Mouse (Mus musculus): Measurements from ENCODE around the gene Cox15. TPM values are rescaled to one million over a fixed set of nuclear protein-coding genes. Genes with fewer than 3 reads are reported as not detected.

The Cox15 gene
- total and polyA plus RNA-seq, 3 experiments: 22.5 to 27.0 (median 25.0) TPM

DNA sequence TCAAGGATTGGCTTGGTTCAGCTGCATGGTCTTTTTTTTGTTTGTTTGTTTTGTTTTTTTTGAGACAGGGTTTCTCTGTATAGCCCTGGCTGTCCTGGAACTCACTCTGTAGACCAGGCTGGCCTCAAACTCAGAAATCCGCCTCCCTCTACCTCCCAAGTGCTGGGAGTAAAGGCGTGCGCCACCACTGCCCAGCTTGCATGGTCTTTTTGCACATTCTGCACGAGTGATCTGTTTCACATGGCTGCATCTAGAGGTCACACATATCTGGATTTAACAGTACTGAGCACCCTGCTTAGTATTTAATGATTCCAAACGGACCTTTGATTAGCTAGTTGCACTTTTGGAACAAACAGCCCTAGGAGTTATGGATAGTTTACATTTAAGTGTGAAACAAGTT lies 40.8 kb downstream of the Cox15 start:
- intact Hi-C loops (cut with DNase I): no loop called here

GRCm38 (mm10) chr19:43711159-43711916 lies 41.5 kb downstream of the Cox15 start:
- Histone ChIP-seq H3K27ac (no peak overlapping the region), H3K4me3 (no peak overlapping the region)

More for the DNA sequence above, 40.8 kb downstream of the Cox15 start:
- TF ChIP-seq EP300 (IDR thresholded peaks at IDR 0.05; ENCODE audit: insufficient read depth, low read depth, low read length) (no peak), POLR2A (IDR thresholded peaks at IDR 0.05; ENCODE audit: insufficient read depth, low read depth, low read length) (no peak), CTCF (IDR thresholded peaks at IDR 0.05) (no peak)
- Histone ChIP-seq H3K4me3 (no peak overlapping the region), H3K79me2 (replicated peaks; ENCODE audit: control insufficient read depth, insufficient read depth, low read length) (no peaks in the 10 kb centered on the region), H3K27me3 (ENCODE audit: control insufficient read depth, insufficient read depth, low read length) (no peaks in the 10 kb centered on the region), H3K9ac (ENCODE audit: low read depth, low read length) (no peak overlapping the region), H3K27ac (no peak overlapping the region), H3K36me3 (ENCODE audit: control insufficient read depth, insufficient read depth, low read length) (no peaks in the 10 kb centered on the region), H3K4me1 (ENCODE audit: control insufficient read depth, insufficient read depth, low read length) (no peaks in the 10 kb centered on the region)
- DNase-seq: no peak
- 86% methylated on average over 5 of the region's 5 CpGs for WGBS

DNA sequence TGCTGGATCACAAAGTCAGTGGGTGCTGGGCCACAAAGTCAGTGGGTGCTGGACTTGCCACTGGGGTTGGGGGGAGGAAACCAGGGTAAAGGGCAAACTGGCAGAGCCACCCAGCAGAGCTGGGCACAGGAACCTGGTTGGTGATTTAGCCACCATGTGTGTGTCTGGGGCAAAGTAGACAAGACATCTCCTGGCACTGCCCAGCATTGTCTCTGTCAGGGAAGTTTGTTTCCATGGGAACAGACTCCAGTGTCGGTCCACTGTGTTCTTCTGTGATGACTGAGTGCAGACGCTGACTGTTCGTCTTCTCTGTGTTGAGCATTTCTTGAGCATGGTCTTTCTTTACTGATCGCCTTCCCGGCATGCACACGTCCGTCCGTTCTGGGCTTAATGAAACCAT lies 43.5 kb downstream of the Cox15 start:
- H3K36me3 ChIP-seq (ENCODE audit: control insufficient read depth, insufficient read depth, low read length): no peaks in the 10 kb centered on the region
- no peaks in the 10 kb centered on the region for H3K27me3 ChIP-seq (ENCODE audit: control insufficient read depth, insufficient read depth, low read length)
- H3K27ac ChIP-seq: no peak overlapping the region
- H3K4me1 ChIP-seq (ENCODE audit: control insufficient read depth, insufficient read depth, low read length): no peaks in the 10 kb centered on the region
- TF ChIP-seq CTCF (IDR thresholded peaks at IDR 0.05) (no peak), EP300 (IDR thresholded peaks at IDR 0.05; ENCODE audit: insufficient read depth, low read depth, low read length) (no peak), POLR2A (IDR thresholded peaks at IDR 0.05; ENCODE audit: insufficient read depth, low read depth, low read length) (no peak)
- no peak for DNase-seq
- no peak overlapping the region for H3K9ac ChIP-seq (ENCODE audit: low read depth, low read length)
- no peaks in the 10 kb centered on the region for H3K79me2 ChIP-seq (replicated peaks; ENCODE audit: control insufficient read depth, insufficient read depth, low read length)
- 87% methylated on average over 8 of the region's 8 CpGs for WGBS
- no peak overlapping the region for H3K4me3 ChIP-seq
- intact Hi-C loops (cut with DNase I): no loop called here

More at GRCm38 (mm10) chr19:43711159-43711916, 41.5 kb downstream of the Cox15 start:
- Histone ChIP-seq H3K9ac (ENCODE audit: low read depth, low read length) (no peak overlapping the region), H3K36me3 (ENCODE audit: control insufficient read depth, insufficient read depth, low read length) (no peaks in the 10 kb centered on the region), H3K79me2 (replicated peaks; ENCODE audit: control insufficient read depth, insufficient read depth, low read length) (no peaks in the 10 kb centered on the region), H3K27me3 (ENCODE audit: control insufficient read depth, insufficient read depth, low read length) (no peaks in the 10 kb centered on the region), H3K4me1 (ENCODE audit: control insufficient read depth, insufficient read depth, low read length) (no peaks in the 10 kb centered on the region)
- no peak for DNase-seq
- 64% methylated on average over 22 of the region's 22 CpGs for WGBS
- TF ChIP-seq POLR2A (IDR thresholded peaks at IDR 0.05; ENCODE audit: insufficient read depth, low read depth, low read length) (no peak), EP300 (IDR thresholded peaks at IDR 0.05; ENCODE audit: insufficient read depth, low read depth, low read length) (no peak), CTCF (IDR thresholded peaks at IDR 0.05) (no peak)
- intact Hi-C loops (cut with DNase I): no loop called here

DNA sequence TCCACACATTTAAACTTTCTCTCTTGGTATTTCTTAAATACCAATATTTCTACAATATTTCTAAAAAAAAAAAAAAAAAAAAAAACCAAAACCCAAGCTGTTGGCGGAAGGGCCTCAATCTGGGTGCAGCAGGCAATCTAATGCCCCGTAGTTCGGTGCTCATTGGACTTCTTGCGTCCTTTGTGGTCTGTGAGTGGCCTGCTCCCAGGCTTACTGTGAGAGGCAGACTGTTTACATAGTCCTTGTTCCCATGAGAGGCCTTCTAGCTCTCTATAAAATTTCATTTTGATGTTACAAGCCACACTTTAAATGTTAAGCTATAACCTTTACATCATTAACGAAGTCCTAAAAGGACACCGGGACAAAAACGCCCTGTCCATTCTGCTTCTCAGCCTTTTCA lies 44.6 kb downstream of the Cox15 start:
- TF ChIP-seq CTCF (IDR thresholded peaks at IDR 0.05) (no peak), POLR2A (IDR thresholded peaks at IDR 0.05; ENCODE audit: insufficient read depth, low read depth, low read length) (no peak), EP300 (IDR thresholded peaks at IDR 0.05; ENCODE audit: insufficient read depth, low read depth, low read length) (no peak)
- WGBS: 97% methylated on average over 7 of the region's 7 CpGs
- Histone ChIP-seq H3K27ac (no peak overlapping the region), H3K79me2 (replicated peaks; ENCODE audit: control insufficient read depth, insufficient read depth, low read length) (no peaks in the 10 kb centered on the region), H3K27me3 (ENCODE audit: control insufficient read depth, insufficient read depth, low read length) (no peaks in the 10 kb centered on the region), H3K9ac (ENCODE audit: low read depth, low read length) (no peak overlapping the region), H3K36me3 (ENCODE audit: control insufficient read depth, insufficient read depth, low read length) (no peaks in the 10 kb centered on the region), H3K4me3 (no peak overlapping the region), H3K4me1 (ENCODE audit: control insufficient read depth, insufficient read depth, low read length) (no peaks in the 10 kb centered on the region)
- DNase-seq: no peak
- intact Hi-C loops (cut with DNase I): no loop called here

DNA sequence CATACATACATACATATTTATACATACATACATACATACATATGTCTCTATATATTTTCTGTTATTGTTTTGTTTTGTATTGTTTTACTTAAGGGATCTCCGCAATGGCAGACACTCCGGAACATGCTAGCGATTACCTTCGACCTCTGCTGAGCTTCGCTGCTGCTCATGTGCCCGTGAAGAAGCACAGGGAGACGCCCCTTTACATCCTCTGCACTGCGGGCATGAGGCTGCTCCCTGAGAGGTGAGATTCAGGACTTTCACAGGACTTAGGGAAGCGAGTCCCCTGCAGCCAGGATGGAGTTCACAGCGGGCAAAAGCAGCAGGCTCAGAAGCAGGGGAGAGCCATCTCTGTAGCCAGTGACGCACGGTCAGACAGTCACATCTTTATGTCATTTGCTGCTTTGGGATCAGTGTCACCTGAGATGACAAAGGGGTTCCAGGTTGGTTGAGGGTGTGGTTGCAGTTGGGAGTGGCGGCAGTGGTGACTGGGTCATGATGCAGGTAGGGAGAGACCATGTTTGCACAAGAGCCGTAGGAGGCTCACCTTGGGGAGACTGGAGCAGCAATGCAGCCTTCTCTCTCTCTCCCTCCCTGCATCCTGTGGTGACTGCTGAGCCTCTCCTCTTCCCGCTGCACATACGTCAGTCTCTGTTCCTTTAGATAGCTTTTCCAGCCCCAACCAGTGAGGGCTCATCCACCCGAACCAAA lies 47.9 kb downstream of the Cox15 start:
- no peak for DNase-seq
- Histone ChIP-seq H3K27me3 (ENCODE audit: control insufficient read depth, insufficient read depth, low read length) (no peaks in the 10 kb centered on the region), H3K79me2 (replicated peaks; ENCODE audit: control insufficient read depth, insufficient read depth, low read length) (no peaks in the 10 kb centered on the region), H3K4me3 (no peak overlapping the region), H3K4me1 (ENCODE audit: control insufficient read depth, insufficient read depth, low read length) (no peaks in the 10 kb centered on the region), H3K9ac (ENCODE audit: low read depth, low read length) (no peak overlapping the region), H3K27ac (no peak overlapping the region), H3K36me3 (ENCODE audit: control insufficient read depth, insufficient read depth, low read length) (no peaks in the 10 kb centered on the region)
- 93% methylated on average over 17 of the region's 17 CpGs for WGBS
- intact Hi-C loops (cut with DNase I): no loop called here
- TF ChIP-seq CTCF (IDR thresholded peaks at IDR 0.05) (no peak), EP300 (IDR thresholded peaks at IDR 0.05; ENCODE audit: insufficient read depth, low read depth, low read length) (no peak)

- Histone ChIP-seq H3K4me1 (ENCODE audit: control insufficient read depth, insufficient read depth, low read length) (no peaks in the 10 kb centered on the region), H3K27ac (no peak overlapping the region), H3K79me2 (replicated peaks; ENCODE audit: control insufficient read depth, insufficient read depth, low read length) (no peaks in the 10 kb centered on the region), H3K4me3 (no peak overlapping the region), H3K36me3 (ENCODE audit: control insufficient read depth, insufficient read depth, low read length) (no peaks in the 10 kb centered on the region), H3K9ac (ENCODE audit: low read depth, low read length) (no peak overlapping the region), H3K27me3 (ENCODE audit: control insufficient read depth, insufficient read depth, low read length) (no peaks in the 10 kb centered on the region)
- WGBS: 92% methylated on average over 11 of the region's 11 CpGs
- TF ChIP-seq CTCF (IDR thresholded peaks at IDR 0.05) (no peak), EP300 (IDR thresholded peaks at IDR 0.05; ENCODE audit: insufficient read depth, low read depth, low read length) (no peak), POLR2A (IDR thresholded peaks at IDR 0.05; ENCODE audit: insufficient read depth, low read depth, low read length) (no peak)
- DNase-seq: no peak
- intact Hi-C loops (cut with DNase I): no loop called here
These were observed 48.6 kb downstream of the Cox15 start for GRCm38 (mm10) chr19:43704211-43704610.
